Mouse (Mus musculus): ENCODE data around the gene Efna5. TPM values are rescaled to one million over a fixed set of nuclear protein-coding genes. Genes with fewer than 3 reads are reported as not detected.

The Efna5 gene
- polyA plus RNA-seq, 1 experiment, result 1.9 TPM

GRCm38 (mm10) chr17:62765165-62765564 is 116.0 kb downstream of the Efna5 start:
- H3K36me3 ChIP-seq (ENCODE audit: control insufficient read depth, insufficient read depth, low read length), result no peaks in the 10 kb centered on the region
- no peak overlapping the region for H3K27ac ChIP-seq (ENCODE audit: control insufficient read depth, insufficient read depth, low read length)
- DNase-seq, result no peak
- H3K27me3 ChIP-seq (ENCODE audit: control insufficient read depth, insufficient read depth, low read length), result no peaks in the 10 kb centered on the region
- no peak overlapping the region for H3K4me3 ChIP-seq (ENCODE audit: control insufficient read depth, insufficient read depth, low read length)
- 67% methylated on average over 4 of the region's 4 CpGs for WGBS
- TF ChIP-seq POLR2A (IDR thresholded peaks at IDR 0.05; ENCODE audit: control insufficient read depth, extremely low read depth, insufficient read depth, low read length, poor library complexity) (no peak), CTCF (IDR thresholded peaks at IDR 0.05; ENCODE audit: borderline replicate concordance, control insufficient read depth, extremely low read depth, insufficient read depth, low read length, poor library complexity) (no peak)
- no peaks in the 10 kb centered on the region for H3K4me1 ChIP-seq (replicated peaks; ENCODE audit: control insufficient read depth, insufficient read depth, low read length)

DNA sequence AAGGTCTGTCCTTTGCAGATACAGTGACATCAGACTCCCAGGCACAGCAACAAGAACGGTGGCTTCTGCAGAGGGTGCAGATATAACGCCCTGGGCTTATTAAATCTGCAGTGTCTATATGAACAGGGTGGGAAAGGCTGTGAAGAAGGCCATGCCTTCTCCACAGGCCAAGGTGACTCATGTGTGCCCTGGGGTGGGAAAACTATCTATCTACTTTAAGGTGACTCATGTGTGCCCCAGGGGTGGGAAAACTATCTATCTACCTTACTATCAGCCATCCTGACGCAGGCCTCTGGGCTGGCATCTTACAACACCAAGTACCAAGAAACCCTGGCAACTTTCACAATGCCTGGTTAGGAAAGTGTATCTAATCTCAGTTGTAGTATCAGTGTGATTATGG is 124.2 kb downstream of the Efna5 start:
- Histone ChIP-seq H3K4me3 (ENCODE audit: control insufficient read depth, insufficient read depth, low read length) (no peak overlapping the region), H3K36me3 (ENCODE audit: control insufficient read depth, insufficient read depth, low read length) (no peaks in the 10 kb centered on the region), H3K27me3 (ENCODE audit: control insufficient read depth, insufficient read depth, low read length) (no peaks in the 10 kb centered on the region), H3K4me1 (replicated peaks; ENCODE audit: control insufficient read depth, insufficient read depth, low read length) (no peaks in the 10 kb centered on the region), H3K27ac (ENCODE audit: control insufficient read depth, insufficient read depth, low read length) (no peak overlapping the region)
- no peak for DNase-seq
- no peak for TF ChIP-seq CTCF (IDR thresholded peaks at IDR 0.05; ENCODE audit: borderline replicate concordance, control insufficient read depth, extremely low read depth, insufficient read depth, low read length, poor library complexity)
- TF ChIP-seq POLR2A (IDR thresholded peaks at IDR 0.05; ENCODE audit: control insufficient read depth, extremely low read depth, insufficient read depth, low read length, poor library complexity), result no peak
- WGBS, result 95% methylated on average over 3 of the region's 3 CpGs

DNA sequence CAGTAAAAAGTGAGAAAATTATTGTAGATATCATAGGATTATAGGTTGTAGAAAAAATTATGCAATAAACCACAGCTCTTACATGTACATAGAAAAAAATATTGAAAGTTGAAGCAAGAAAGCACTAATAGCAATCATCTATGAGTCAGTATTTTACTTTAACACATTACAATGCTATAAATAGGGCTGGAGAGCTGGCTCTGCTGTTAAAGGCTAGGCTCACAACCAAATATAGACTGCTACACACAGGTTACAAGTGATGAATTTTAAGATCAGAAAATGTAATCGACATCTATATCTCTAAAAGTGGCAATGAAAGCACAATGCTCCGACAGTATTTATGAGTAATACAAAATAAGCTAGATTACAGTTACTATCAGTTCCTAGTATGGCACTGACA is 125.5 kb downstream of the Efna5 start:
- H3K4me3 ChIP-seq (ENCODE audit: control insufficient read depth, insufficient read depth, low read length), result no peak overlapping the region
- DNase-seq, result no peak
- H3K36me3 ChIP-seq (ENCODE audit: control insufficient read depth, insufficient read depth, low read length), result no peaks in the 10 kb centered on the region
- H3K4me1 ChIP-seq (replicated peaks; ENCODE audit: control insufficient read depth, insufficient read depth, low read length), result no peaks in the 10 kb centered on the region
- WGBS, result 94% methylated on average over 2 of the region's 2 CpGs
- H3K27me3 ChIP-seq (ENCODE audit: control insufficient read depth, insufficient read depth, low read length), result no peaks in the 10 kb centered on the region
- no peak overlapping the region for H3K27ac ChIP-seq (ENCODE audit: control insufficient read depth, insufficient read depth, low read length)
- TF ChIP-seq POLR2A (IDR thresholded peaks at IDR 0.05; ENCODE audit: control insufficient read depth, extremely low read depth, insufficient read depth, low read length, poor library complexity), result no peak
- no peak for TF ChIP-seq CTCF (IDR thresholded peaks at IDR 0.05; ENCODE audit: borderline replicate concordance, control insufficient read depth, extremely low read depth, insufficient read depth, low read length, poor library complexity)

GRCm38 (mm10) chr17:62754638-62755037 is 126.5 kb downstream of the Efna5 start:
- TF ChIP-seq POLR2A (IDR thresholded peaks at IDR 0.05; ENCODE audit: control insufficient read depth, extremely low read depth, insufficient read depth, low read length, poor library complexity) (no peak), CTCF (IDR thresholded peaks at IDR 0.05; ENCODE audit: borderline replicate concordance, control insufficient read depth, extremely low read depth, insufficient read depth, low read length, poor library complexity) (no peak)
- DNase-seq, result no peak
- no peak overlapping the region for H3K4me3 ChIP-seq (ENCODE audit: control insufficient read depth, insufficient read depth, low read length)
- H3K27me3 ChIP-seq (ENCODE audit: control insufficient read depth, insufficient read depth, low read length), result no peaks in the 10 kb centered on the region
- H3K4me1 ChIP-seq (replicated peaks; ENCODE audit: control insufficient read depth, insufficient read depth, low read length), result no peaks in the 10 kb centered on the region
- H3K27ac ChIP-seq (ENCODE audit: control insufficient read depth, insufficient read depth, low read length), result no peak overlapping the region
- no peaks in the 10 kb centered on the region for H3K36me3 ChIP-seq (ENCODE audit: control insufficient read depth, insufficient read depth, low read length)
- WGBS, result 79% methylated on average over 4 of the region's 4 CpGs

DNA sequence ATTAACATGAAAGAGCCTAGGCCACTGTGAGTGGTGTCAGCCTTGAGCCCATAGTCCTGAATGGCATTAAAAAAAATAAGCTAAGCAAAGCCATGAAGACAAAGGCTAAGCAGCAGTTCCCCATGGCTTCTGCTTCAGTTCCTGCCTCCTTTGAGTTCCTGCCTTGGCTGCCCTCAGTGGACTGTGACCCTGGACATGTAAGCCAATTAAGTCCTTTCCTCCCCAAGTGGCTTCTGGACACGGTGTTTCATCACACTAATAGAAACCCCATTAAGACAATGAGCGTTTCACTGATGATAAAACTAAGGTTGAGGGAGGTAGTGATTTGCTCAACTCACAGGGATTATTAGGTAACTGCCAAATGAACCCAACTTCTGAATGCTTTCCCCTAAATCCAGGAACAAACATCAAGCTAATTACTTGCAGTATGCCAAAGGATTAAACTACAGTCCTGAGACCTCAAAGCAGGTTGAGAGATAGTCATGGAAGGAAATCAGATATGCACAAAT is 128.7 kb downstream of the Efna5 start:
- H3K36me3 ChIP-seq (ENCODE audit: control insufficient read depth, insufficient read depth, low read length), result no peaks in the 10 kb centered on the region
- H3K4me3 ChIP-seq (ENCODE audit: control insufficient read depth, insufficient read depth, low read length), result no peak overlapping the region
- H3K4me1 ChIP-seq (replicated peaks; ENCODE audit: control insufficient read depth, insufficient read depth, low read length), result no peaks in the 10 kb centered on the region
- DNase-seq, result no peak
- no peaks in the 10 kb centered on the region for H3K27me3 ChIP-seq (ENCODE audit: control insufficient read depth, insufficient read depth, low read length)
- TF ChIP-seq CTCF (IDR thresholded peaks at IDR 0.05; ENCODE audit: borderline replicate concordance, control insufficient read depth, extremely low read depth, insufficient read depth, low read length, poor library complexity) (no peak), POLR2A (IDR thresholded peaks at IDR 0.05; ENCODE audit: control insufficient read depth, extremely low read depth, insufficient read depth, low read length, poor library complexity) (no peak)
- no peak overlapping the region for H3K27ac ChIP-seq (ENCODE audit: control insufficient read depth, insufficient read depth, low read length)
- 91% methylated on average over 2 of the region's 2 CpGs for WGBS

- no peak overlapping the region for H3K4me3 ChIP-seq (ENCODE audit: control insufficient read depth, insufficient read depth, low read length)
- WGBS, result 88% methylated on average over 3 of the region's 3 CpGs
- no peaks in the 10 kb centered on the region for H3K4me1 ChIP-seq (replicated peaks; ENCODE audit: control insufficient read depth, insufficient read depth, low read length)
- DNase-seq, result no peak
- no peaks in the 10 kb centered on the region for H3K36me3 ChIP-seq (ENCODE audit: control insufficient read depth, insufficient read depth, low read length)
- no peak overlapping the region for H3K27ac ChIP-seq (ENCODE audit: control insufficient read depth, insufficient read depth, low read length)
- H3K27me3 ChIP-seq (ENCODE audit: control insufficient read depth, insufficient read depth, low read length), result no peaks in the 10 kb centered on the region
- TF ChIP-seq CTCF (IDR thresholded peaks at IDR 0.05; ENCODE audit: borderline replicate concordance, control insufficient read depth, extremely low read depth, insufficient read depth, low read length, poor library complexity) (no peak), POLR2A (IDR thresholded peaks at IDR 0.05; ENCODE audit: control insufficient read depth, extremely low read depth, insufficient read depth, low read length, poor library complexity) (no peak)
Measured at GRCm38 (mm10) chr17:62750647-62751046, 130.5 kb downstream of the Efna5 start.
